Mouse (Mus musculus): ENCODE measurements around the gene Pde3a. TPM values are rescaled to one million over a fixed set of nuclear protein-coding genes. Genes with fewer than 3 reads are reported as not detected.

The Pde3a gene
- polyA plus RNA-seq, 1 experiment from 2014 or later = 2.3 TPM

- ATAC-seq = peak; percentile 81
- Histone ChIP-seq H3K9ac (ENCODE audit: low read depth, low read length) (no peak overlapping the region), H3K27me3 (ENCODE audit: control insufficient read depth, insufficient read depth, low read depth, low read length) (no peaks in the 10 kb centered on the region), H3K9me3 (replicated peaks; ENCODE audit: control insufficient read depth, low read length, poor library complexity, severe bottlenecking) (no peaks in the 10 kb centered on the region), H3K4me3 (ENCODE audit: low read depth, low read length) (no peak overlapping the region), H3K4me1 (ENCODE audit: control insufficient read depth, insufficient read depth, low read length) (peaks cover 11% of the 10 kb centered on the region), H3K36me3 (ENCODE audit: control insufficient read depth, insufficient read depth, low read length) (no peaks in the 10 kb centered on the region), H3K27ac (ENCODE audit: low read length) (peak overlapping the region; percentile 41), H3K4me2 (ENCODE audit: low read length) (no peak overlapping the region)
- WGBS = 5% methylated on average over 13 of the region's 13 CpGs
These were observed 246.8 kb downstream of the Pde3a start for GRCm38 (mm10) chr6:141495634-141496418.

GRCm38 (mm10) chr6:141499511-141499910 lies 250.4 kb downstream of the Pde3a start:
- Histone ChIP-seq H3K4me3 (ENCODE audit: low read depth, low read length) (no peak overlapping the region), H3K9me3 (replicated peaks; ENCODE audit: control insufficient read depth, low read length, poor library complexity, severe bottlenecking) (no peaks in the 10 kb centered on the region), H3K36me3 (ENCODE audit: control insufficient read depth, insufficient read depth, low read length) (no peaks in the 10 kb centered on the region), H3K27ac (ENCODE audit: low read length) (no peak overlapping the region), H3K4me2 (ENCODE audit: low read length) (no peak overlapping the region), H3K27me3 (ENCODE audit: control insufficient read depth, insufficient read depth, low read depth, low read length) (no peaks in the 10 kb centered on the region), H3K9ac (ENCODE audit: low read depth, low read length) (no peak overlapping the region), H3K4me1 (ENCODE audit: control insufficient read depth, insufficient read depth, low read length) (peaks cover 11% of the 10 kb centered on the region)
- ATAC-seq = no peak

- Histone ChIP-seq H3K4me1 (ENCODE audit: control insufficient read depth, insufficient read depth, low read length) (no peaks in the 10 kb centered on the region), H3K9ac (ENCODE audit: low read depth, low read length) (no peak overlapping the region), H3K9me3 (replicated peaks; ENCODE audit: control insufficient read depth, low read length, poor library complexity, severe bottlenecking) (no peaks in the 10 kb centered on the region), H3K27ac (ENCODE audit: low read length) (no peak overlapping the region), H3K36me3 (ENCODE audit: control insufficient read depth, insufficient read depth, low read length) (no peaks in the 10 kb centered on the region), H3K27me3 (ENCODE audit: control insufficient read depth, insufficient read depth, low read depth, low read length) (no peaks in the 10 kb centered on the region), H3K4me3 (ENCODE audit: low read depth, low read length) (no peak overlapping the region), H3K4me2 (ENCODE audit: low read length) (no peak overlapping the region)
- 89% methylated on average over 3 of the region's 3 CpGs for WGBS
- no peak for ATAC-seq
These were observed 252.1 kb downstream of the Pde3a start for GRCm38 (mm10) chr6:141501171-141501570.

- 92% methylated on average over 2 of the region's 2 CpGs for WGBS
- H3K36me3 ChIP-seq (ENCODE audit: control insufficient read depth, insufficient read depth, low read length) = no peaks in the 10 kb centered on the region
- no peaks in the 10 kb centered on the region for H3K27me3 ChIP-seq (ENCODE audit: control insufficient read depth, insufficient read depth, low read depth, low read length)
- H3K27ac ChIP-seq (ENCODE audit: low read length) = no peak overlapping the region
- no peaks in the 10 kb centered on the region for H3K4me1 ChIP-seq (ENCODE audit: control insufficient read depth, insufficient read depth, low read length)
- no peak overlapping the region for H3K4me3 ChIP-seq (ENCODE audit: low read depth, low read length)
- no peak overlapping the region for H3K9ac ChIP-seq (ENCODE audit: low read depth, low read length)
- no peaks in the 10 kb centered on the region for H3K9me3 ChIP-seq (replicated peaks; ENCODE audit: control insufficient read depth, low read length, poor library complexity, severe bottlenecking)
- H3K4me2 ChIP-seq (ENCODE audit: low read length) = no peak overlapping the region
- ATAC-seq = no peak
These were observed 273.5 kb downstream of the Pde3a start for GRCm38 (mm10) chr6:141522541-141522940.

- Histone ChIP-seq H3K36me3 (ENCODE audit: control insufficient read depth, insufficient read depth, low read length) (no peaks in the 10 kb centered on the region), H3K4me2 (ENCODE audit: low read length) (no peak within 1 kb of the TSS), H3K27ac (ENCODE audit: low read length) (peak within 1 kb of the TSS; percentile 50; the same call in 1 of the 2 replicates), H3K27me3 (ENCODE audit: control insufficient read depth, insufficient read depth, low read depth, low read length) (no peaks in the 10 kb centered on the region), H3K4me3 (ENCODE audit: low read depth, low read length) (no peak within 1 kb of the TSS), H3K9me3 (replicated peaks; ENCODE audit: control insufficient read depth, low read length, poor library complexity, severe bottlenecking) (no peaks in the 10 kb centered on the region), H3K4me1 (ENCODE audit: control insufficient read depth, insufficient read depth, low read length) (no peaks in the 10 kb centered on the region), H3K9ac (ENCODE audit: low read depth, low read length) (no peak within 1 kb of the TSS)
- ATAC-seq = peak; percentile 64; the same call in 1 of the 2 replicates
- 30% methylated on average over 2 of the region's 2 CpGs for WGBS
These were observed 274.9 kb downstream of the Pde3a start, which contains the start of gene Slco1c1 for GRCm38 (mm10) chr6:141523747-141524640. Gene Slco1c1, plus strand, starts transcription at chr6:141524368.

GRCm38 (mm10) chr6:141525787-141526186 lies 276.7 kb downstream of the Pde3a start:
- Histone ChIP-seq H3K4me1 (ENCODE audit: control insufficient read depth, insufficient read depth, low read length) (no peaks in the 10 kb centered on the region), H3K27ac (ENCODE audit: low read length) (no peak overlapping the region), H3K36me3 (ENCODE audit: control insufficient read depth, insufficient read depth, low read length) (no peaks in the 10 kb centered on the region), H3K27me3 (ENCODE audit: control insufficient read depth, insufficient read depth, low read depth, low read length) (no peaks in the 10 kb centered on the region), H3K4me2 (ENCODE audit: low read length) (no peak overlapping the region), H3K9ac (ENCODE audit: low read depth, low read length) (no peak overlapping the region), H3K4me3 (ENCODE audit: low read depth, low read length) (no peak overlapping the region), H3K9me3 (replicated peaks; ENCODE audit: control insufficient read depth, low read length, poor library complexity, severe bottlenecking) (no peaks in the 10 kb centered on the region)
- WGBS = 39% methylated on average over 1 of the region's 1 CpGs
- no peak for ATAC-seq

- no peak overlapping the region for H3K27ac ChIP-seq (ENCODE audit: low read length)
- H3K4me3 ChIP-seq (ENCODE audit: low read depth, low read length) = no peak overlapping the region
- H3K36me3 ChIP-seq (ENCODE audit: control insufficient read depth, insufficient read depth, low read length) = no peaks in the 10 kb centered on the region
- H3K4me2 ChIP-seq (ENCODE audit: low read length) = no peak overlapping the region
- H3K9me3 ChIP-seq (replicated peaks; ENCODE audit: control insufficient read depth, low read length, poor library complexity, severe bottlenecking) = no peaks in the 10 kb centered on the region
- H3K27me3 ChIP-seq (ENCODE audit: control insufficient read depth, insufficient read depth, low read depth, low read length) = no peaks in the 10 kb centered on the region
- no peak for ATAC-seq
- 74% methylated on average over 6 of the region's 6 CpGs for WGBS
- no peaks in the 10 kb centered on the region for H3K4me1 ChIP-seq (ENCODE audit: control insufficient read depth, insufficient read depth, low read length)
- no peak overlapping the region for H3K9ac ChIP-seq (ENCODE audit: low read depth, low read length)
These were observed 281.8 kb downstream of the Pde3a start for GRCm38 (mm10) chr6:141530865-141531264.

GRCm38 (mm10) chr6:141537298-141537697 lies 288.2 kb downstream of the Pde3a start:
- Histone ChIP-seq H3K27ac (ENCODE audit: low read length) (no peak overlapping the region), H3K9me3 (replicated peaks; ENCODE audit: control insufficient read depth, low read length, poor library complexity, severe bottlenecking) (no peaks in the 10 kb centered on the region)
- WGBS = 80% methylated on average over 3 of the region's 3 CpGs

GRCm38 (mm10) chr6:141541136-141541535 lies 292.1 kb downstream of the Pde3a start:
- H3K4me1 ChIP-seq (ENCODE audit: control insufficient read depth, insufficient read depth, low read length) = no peaks in the 10 kb centered on the region
- no peaks in the 10 kb centered on the region for H3K36me3 ChIP-seq (ENCODE audit: control insufficient read depth, insufficient read depth, low read length)
- ATAC-seq = no peak
- H3K4me2 ChIP-seq (ENCODE audit: low read length) = no peak overlapping the region
- no peak overlapping the region for H3K9ac ChIP-seq (ENCODE audit: low read depth, low read length)
- 87% methylated on average over 1 of the region's 1 CpGs for WGBS
- no peaks in the 10 kb centered on the region for H3K9me3 ChIP-seq (replicated peaks; ENCODE audit: control insufficient read depth, low read length, poor library complexity, severe bottlenecking)
- H3K27me3 ChIP-seq (ENCODE audit: control insufficient read depth, insufficient read depth, low read depth, low read length) = no peaks in the 10 kb centered on the region
- no peak overlapping the region for H3K4me3 ChIP-seq (ENCODE audit: low read depth, low read length)
- H3K27ac ChIP-seq (ENCODE audit: low read length) = no peak overlapping the region

More at GRCm38 (mm10) chr6:141537298-141537697, 288.2 kb downstream of the Pde3a start:
- Histone ChIP-seq H3K27me3 (ENCODE audit: control insufficient read depth, insufficient read depth, low read depth, low read length) (no peaks in the 10 kb centered on the region), H3K4me3 (ENCODE audit: low read depth, low read length) (no peak overlapping the region), H3K4me2 (ENCODE audit: low read length) (no peak overlapping the region), H3K4me1 (ENCODE audit: control insufficient read depth, insufficient read depth, low read length) (no peaks in the 10 kb centered on the region), H3K9ac (ENCODE audit: low read depth, low read length) (no peak overlapping the region), H3K36me3 (ENCODE audit: control insufficient read depth, insufficient read depth, low read length) (no peaks in the 10 kb centered on the region)
- ATAC-seq = no peak
